Mouse (Mus musculus) frontal cortex, adult (tissue): Measurements from ENCODE around the gene Xylt2.
"Not testable (repeated sequence)": the region's sequence is repeated elsewhere in the genome, so short reads cannot be mapped to it uniquely, and the experiment has no call there.

Source experiments
- ATAC-seq: cut with Nextera tagmentation; 2 replicates; pipeline ENCODE4 v1.9.2; 2017; ENCODE audit warnings: mild to moderate bottlenecking, moderate library complexity, mixed read lengths; ENCODE audit not compliant: low TSS enrichment

The Xylt2 gene

DNA sequence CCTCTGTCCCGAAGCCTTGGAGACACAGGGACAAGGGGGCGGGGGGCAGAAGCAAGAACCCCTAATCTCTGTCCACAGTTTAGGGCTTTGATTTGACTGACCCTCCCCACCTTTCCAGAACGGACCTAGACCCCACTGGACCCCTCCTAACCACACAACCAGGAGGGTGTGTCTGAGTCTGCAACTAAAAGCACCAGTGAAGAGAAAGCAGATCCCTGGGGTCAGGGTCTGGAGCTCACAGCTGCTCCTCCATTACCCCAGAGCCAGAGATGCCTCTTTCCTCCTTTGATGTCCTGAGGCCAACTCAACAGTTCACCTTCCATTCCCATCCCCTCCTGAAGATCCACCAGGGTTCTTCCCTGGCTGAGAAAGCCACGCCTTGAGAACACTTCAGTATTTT lies 1.0 kb downstream of the Xylt2 start:
- no peak for ATAC-seq

- no peak for ATAC-seq
Observed at GRCm38 (mm10) chr11:94675446-94675845, 1.9 kb downstream of the Xylt2 start.

GRCm38 (mm10) chr11:94674984-94675383 lies 2.3 kb downstream of the Xylt2 start:
- ATAC-seq, result peak; percentile 62

- ATAC-seq, result no peak
Observed at GRCm38 (mm10) chr11:94665281-94665680, 12.0 kb downstream of the Xylt2 start.

- no peak for ATAC-seq
Observed at GRCm38 (mm10) chr11:94661344-94661743, 16.0 kb downstream of the Xylt2 start.

DNA sequence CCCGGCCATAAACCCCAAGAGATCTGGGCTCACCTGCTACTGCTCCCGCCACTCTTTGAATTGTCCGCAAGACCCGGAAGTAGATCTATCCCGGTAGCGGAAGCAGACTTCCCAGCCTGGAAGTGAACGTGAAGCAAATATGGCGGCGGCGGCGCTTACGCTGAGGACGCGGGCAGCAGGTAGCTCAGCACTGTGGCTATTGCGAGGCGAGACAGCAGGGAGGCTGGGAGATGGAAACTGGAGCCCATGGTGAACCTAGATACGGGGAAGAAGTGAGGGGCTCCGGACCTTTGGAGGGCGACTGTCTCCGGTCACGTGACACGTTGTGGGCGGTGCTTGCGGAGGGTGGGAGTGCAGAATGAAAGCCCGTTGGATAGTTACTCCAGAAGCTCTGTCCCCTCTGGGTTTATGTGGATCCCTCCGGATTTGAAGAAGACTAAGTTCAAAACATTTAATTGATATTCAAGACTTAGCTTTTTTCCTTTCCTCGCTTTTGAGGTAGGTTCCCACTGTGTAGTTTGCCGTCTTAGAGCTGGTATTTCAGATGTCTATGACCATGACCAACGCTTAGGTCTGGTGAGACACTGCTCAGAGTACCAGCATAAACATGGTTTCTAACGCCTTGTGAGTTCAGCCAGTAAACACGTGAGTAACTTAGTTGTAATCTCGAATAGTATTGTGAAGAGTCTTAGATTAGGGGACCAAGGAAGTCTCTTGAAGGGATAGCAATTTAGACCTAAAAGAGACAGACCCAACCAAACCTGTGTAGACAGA lies 23.5 kb downstream of the Xylt2 start, which contains the start of the genes Mrpl27 and Eme1:
TSS of gene Mrpl27 (plus strand) at position 105 of the 774 bp plus-strand sequence.
TSS of gene Eme1 (minus strand) at position 302 of the 774 bp plus-strand sequence.
- ATAC-seq, result peak; percentile 96

DNA sequence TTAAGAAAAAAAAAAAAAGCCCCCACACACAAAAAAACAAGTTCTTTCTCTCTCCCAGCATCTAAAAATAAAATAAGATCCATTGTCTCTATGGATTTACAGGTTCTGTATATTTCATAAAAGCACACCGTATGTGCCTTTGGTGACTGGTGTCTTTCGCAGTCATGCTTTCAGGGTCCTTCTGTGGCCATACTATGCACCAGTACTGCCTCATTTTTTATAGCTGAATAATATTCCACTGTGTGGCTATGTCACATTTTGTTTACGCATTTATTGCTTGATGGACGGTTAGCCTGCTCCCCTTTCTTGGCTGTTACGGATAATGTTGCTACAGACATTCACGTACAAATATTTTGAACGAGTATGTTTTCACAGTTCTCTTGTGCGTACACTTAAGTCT lies 24.3 kb downstream of the Xylt2 start:
- ATAC-seq, result no peak

GRCm38 (mm10) chr11:94651241-94651640 lies 26.1 kb downstream of the Xylt2 start:
- ATAC-seq, result not testable (repeated sequence)

GRCm38 (mm10) chr11:94646457-94646856 lies 30.9 kb downstream of the Xylt2 start:
- no peak for ATAC-seq

DNA sequence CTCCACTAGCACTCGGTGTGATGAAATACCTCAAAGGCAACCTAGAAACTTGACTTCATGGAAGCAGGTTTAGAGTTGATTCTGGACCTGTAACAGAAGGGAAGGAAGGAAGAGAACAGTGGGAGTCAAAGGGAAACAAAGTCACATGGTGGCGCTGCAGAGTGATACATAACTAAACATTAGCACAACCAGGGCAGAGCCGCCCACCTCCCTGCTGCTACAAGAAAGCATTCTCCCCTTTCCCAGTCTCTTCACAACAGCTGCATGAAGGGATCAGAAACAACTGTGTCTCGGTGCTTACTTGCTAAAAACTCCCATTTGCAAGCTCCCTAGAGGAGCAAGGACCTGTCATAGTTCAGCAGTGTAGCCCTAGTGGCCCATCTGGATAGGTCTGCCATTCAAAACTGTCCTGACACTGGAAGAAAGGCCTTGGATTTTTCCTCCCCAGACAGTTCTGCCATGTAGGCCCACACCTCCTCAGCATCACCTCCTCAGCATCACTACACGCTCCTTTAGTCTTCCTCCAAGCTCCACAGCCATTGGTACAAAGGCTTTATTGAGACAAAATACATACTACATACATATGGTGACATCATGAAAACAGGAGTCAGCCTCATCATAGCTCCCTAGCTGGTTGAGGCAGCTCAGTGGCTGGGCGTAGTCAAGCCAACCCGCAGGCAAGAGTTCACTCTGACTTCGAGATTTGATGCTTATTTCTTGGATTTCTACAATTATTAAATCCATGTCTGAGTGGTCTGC lies 32.7 kb downstream of the Xylt2 start:
- peak; percentile 74 for ATAC-seq

- ATAC-seq, result no peak
Observed at GRCm38 (mm10) chr11:94634431-94634830, 42.9 kb downstream of the Xylt2 start.

- no peak for ATAC-seq
Observed at GRCm38 (mm10) chr11:94632988-94633387, 44.3 kb downstream of the Xylt2 start.

DNA sequence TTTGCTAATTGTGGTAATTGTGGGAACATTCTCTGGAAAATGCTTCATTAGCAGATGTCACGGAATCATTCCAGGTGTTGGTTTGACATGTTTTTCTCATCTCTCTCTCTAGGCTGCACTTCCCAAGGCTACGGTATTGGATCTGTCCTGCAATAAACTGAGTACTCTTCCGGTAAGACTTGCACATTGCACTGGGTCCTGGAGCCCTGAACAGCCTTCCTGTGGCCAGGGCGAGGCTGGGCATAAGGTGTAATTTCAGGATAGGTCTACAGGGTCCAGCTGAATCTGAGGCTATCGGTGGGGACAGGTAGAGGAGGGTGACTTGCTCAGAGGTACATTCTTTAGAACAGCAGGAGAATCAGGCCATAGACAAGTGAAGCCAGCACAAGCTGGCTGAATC lies 45.3 kb downstream of the Xylt2 start:
- no peak for ATAC-seq

- no peak for ATAC-seq
Observed at GRCm38 (mm10) chr11:94630199-94631011, 46.9 kb downstream of the Xylt2 start.

GRCm38 (mm10) chr11:94629884-94630198 lies 47.5 kb downstream of the Xylt2 start:
- ATAC-seq, result no peak

DNA sequence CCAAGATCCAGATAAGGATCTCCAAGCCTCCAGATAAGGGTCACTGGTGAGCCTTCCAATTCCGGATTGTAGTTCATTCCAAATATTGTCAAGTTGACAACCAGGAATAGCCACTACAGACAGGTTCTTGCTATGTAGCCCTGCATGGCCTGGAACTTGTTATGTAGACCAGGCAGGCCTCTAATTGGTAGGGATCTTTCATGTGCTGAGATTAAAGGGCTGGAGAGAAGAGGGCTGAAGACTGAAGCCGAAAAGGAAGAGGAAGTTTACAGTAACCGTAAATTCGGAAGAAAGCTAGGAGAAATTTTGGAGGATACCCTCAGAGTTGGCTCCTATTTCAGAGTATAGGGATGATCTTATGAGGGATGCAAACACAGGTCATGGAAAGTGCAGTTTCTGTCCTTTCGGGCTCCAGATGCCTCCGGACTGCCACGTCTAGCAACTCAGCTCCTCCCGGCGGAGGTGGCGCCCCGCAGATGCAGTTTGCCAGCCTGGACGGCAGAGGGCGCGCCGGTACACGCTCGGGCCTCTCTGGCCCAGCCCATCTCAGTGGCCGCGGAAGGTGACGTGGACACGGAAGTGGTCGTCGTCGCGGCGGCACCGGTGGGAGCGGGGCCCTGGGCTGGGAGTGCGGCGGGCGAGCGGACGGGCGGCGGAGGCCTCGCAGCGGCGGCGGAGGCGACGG lies 48.0 kb downstream of the Xylt2 start, which contains the start of gene Lrrc59:
TSS of gene Lrrc59 (plus strand) at position 569 of the 685 bp plus-strand sequence.
- ATAC-seq, result peak; percentile 100

GRCm38 (mm10) chr11:94622162-94622561 lies 55.2 kb downstream of the Xylt2 start:
- ATAC-seq, result no peak

DNA sequence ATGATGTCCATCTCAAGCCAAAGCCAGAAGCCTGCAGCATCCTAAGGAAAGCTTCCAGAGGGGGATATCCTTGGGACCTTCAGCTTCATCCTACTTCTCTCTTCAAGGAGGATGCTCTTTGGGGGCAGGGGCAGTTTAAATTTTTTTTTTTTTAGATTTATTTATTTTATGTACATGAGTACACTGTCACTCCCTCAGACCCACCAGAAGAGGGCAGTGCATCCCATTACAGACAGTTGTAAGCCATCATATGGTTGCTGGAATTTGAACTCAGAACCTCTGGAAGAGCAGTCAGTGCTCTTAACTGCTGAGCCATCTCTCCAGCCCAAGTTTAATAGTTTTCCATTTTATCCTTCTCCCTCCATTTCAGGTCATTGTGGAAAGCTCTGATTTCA lies 55.9 kb downstream of the Xylt2 start:
- no peak for ATAC-seq

DNA sequence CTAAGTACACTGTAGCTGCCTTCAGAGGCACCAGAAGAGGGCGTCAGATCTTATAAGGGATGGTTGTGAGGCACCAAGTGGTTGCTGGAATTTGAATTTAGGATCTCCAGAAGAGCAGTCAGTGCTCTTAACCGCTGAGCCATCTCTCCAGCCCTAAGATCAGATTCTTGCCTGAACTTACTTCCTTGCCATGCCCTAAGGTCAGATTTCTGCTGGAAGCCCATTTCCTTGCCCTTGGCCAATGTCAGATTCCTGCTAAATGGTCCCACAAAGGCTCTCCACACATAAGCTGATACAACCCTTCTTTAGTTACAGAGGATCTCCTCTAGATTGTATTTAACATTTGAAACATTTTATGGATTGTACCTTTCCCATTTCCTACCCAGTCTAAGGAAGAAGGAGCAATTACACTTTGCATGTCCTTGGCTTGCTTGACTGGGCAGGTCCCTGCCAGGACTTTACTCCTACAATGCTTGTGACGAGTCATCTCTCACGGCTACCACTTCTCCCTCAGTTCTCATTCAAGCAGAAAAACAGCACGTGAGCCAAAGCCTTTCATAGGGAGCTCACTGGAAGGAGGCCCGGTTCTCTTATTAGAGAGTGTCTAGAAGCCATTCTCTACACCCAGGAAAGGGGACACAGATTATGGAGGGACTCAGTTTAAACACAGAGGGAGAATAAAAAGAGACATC lies 56.4 kb downstream of the Xylt2 start:
- ATAC-seq, result no peak

- ATAC-seq, result no peak
Observed at GRCm38 (mm10) chr11:94617646-94618045, 59.7 kb downstream of the Xylt2 start.

- no peak for ATAC-seq
Observed at GRCm38 (mm10) chr11:94615494-94615893, 61.8 kb downstream of the Xylt2 start.
